8 mouse cellular contexts compared by ENCODE assay signal in the genomic region with DNA sequence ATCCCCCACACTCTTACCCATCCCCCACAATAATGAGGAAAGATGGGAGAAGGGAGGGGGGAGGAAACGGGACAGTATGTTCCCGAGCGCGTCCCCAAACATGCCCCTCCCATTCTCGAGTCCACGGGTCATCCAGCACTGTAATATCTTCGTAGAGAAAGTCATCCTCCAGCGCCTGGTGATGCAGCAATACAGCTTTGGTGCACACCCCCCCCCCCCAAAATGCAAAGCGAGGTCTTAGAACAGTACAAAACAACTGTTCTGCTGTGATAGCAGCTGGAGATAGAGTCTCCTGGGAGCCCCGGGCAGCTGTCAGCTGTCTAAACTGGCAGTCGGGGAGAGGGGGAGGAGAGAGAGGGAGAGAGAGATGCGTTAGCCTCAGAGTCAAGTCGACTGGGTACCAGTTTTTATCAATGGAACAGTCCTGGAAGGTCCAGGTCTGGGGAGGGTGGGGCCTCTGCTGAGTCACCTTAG. TPM values are rescaled to one million over a fixed set of nuclear protein-coding genes. Genes with fewer than 3 reads are reported as not detected.
DNase-seq lines count a peak whose midpoint lies in the region; ATAC-seq and TF ChIP-seq lines count a peak whose summit lies in the region.

No protein-coding gene starts in this region.

- H3K4me3 ChIP-seq in CH12.LX (replicated peaks in 1 of 3; ENCODE audit: low read depth in 2 of 3, low read length in 2 of 3, poor library complexity in 1 of 3), result no peak overlapping the region
- H3K4me3 ChIP-seq in heart, embryonic 15.5 days, result no peak overlapping the region
- H3K4me3 ChIP-seq in liver, embryonic 15.5 days (replicated peaks), result peak overlapping the region; percentile 36

- in situ Hi-C loops in CH12.LX (cut with MboI; ENCODE audit: low pct_ligation_motif_present, low pct_unique_long_range_greater_than_20kb, low sequenced_read_pairs), result no loop called here

- no peaks in the 10 kb centered on the region for H3K36me3 ChIP-seq in CH12.LX (replicated peaks in 1 of 2; ENCODE audit: control insufficient read depth in 1 of 2, insufficient read depth in 1 of 2, low read length in 1 of 2)
- no peaks in the 10 kb centered on the region for H3K36me3 ChIP-seq in heart, embryonic 15.5 days
- no peaks in the 10 kb centered on the region for H3K36me3 ChIP-seq in liver, embryonic 15.5 days (replicated peaks)

- 17% methylated on average over 13 of the region's 13 CpGs for WGBS in heart, embryonic 15.5 days
- 16% methylated on average over 13 of the region's 13 CpGs for WGBS in liver, embryonic 15.5 days (ENCODE audit: insufficient replicate concordance)

- TF ChIP-seq RAD21 in CH12.LX (IDR thresholded peaks at IDR 0.05; ENCODE audit: low read depth, low read length), result no peak

- peak; percentile 19; the same call in 1 of the 2 replicates for TF ChIP-seq EP300 in CH12.LX (IDR thresholded peaks at IDR 0.05; ENCODE audit: low read length)

- TF ChIP-seq CTCF in CH12.LX (conservative IDR thresholded peaks at IDR 0.05 in 1 of 2, IDR thresholded peaks at IDR 0.05 in 1 of 2; ENCODE audit: low read depth in 2 of 2, low read length in 2 of 2), result no peak

- no peak overlapping the region for H3K4me2 ChIP-seq in CH12.LX (ENCODE audit: insufficient read depth, low read depth, poor library complexity, severe bottlenecking)
- peak overlapping the region; percentile 37; the same call in 1 of the 2 replicates for H3K4me2 ChIP-seq in heart, embryonic 15.5 days
- peak overlapping the region; percentile 58 for H3K4me2 ChIP-seq in liver, embryonic 15.5 days

- H3K27me3 ChIP-seq in CH12.LX (replicated peaks), result peaks cover 47% of the 10 kb centered on the region
- H3K27me3 ChIP-seq in heart, embryonic 15.5 days, result no peaks in the 10 kb centered on the region
- peaks cover 12% of the 10 kb centered on the region; the same call in 1 of the 2 replicates for H3K27me3 ChIP-seq in liver, embryonic 15.5 days

- H3K79me2 ChIP-seq in CH12.LX (replicated peaks; ENCODE audit: control insufficient read depth, extremely low read depth, insufficient read depth, poor library complexity, severe bottlenecking), result no peaks in the 10 kb centered on the region

- H3K9ac ChIP-seq in CH12.LX (ENCODE audit: insufficient read depth, low read depth), result no peak overlapping the region
- no peak overlapping the region for H3K9ac ChIP-seq in heart, embryonic 15.5 days
- peak overlapping the region; percentile 3; the same call in 1 of the 2 replicates for H3K9ac ChIP-seq in liver, embryonic 15.5 days

- H3K27ac ChIP-seq in CH12.LX (ENCODE audit: insufficient read depth, low read depth), result no peak overlapping the region
- H3K27ac ChIP-seq in heart, embryonic 15.5 days, result no peak overlapping the region
- H3K27ac ChIP-seq in liver, embryonic 15.5 days (replicated peaks), result peak overlapping the region; percentile 84

- H3K9me3 ChIP-seq in CH12.LX (replicated peaks; ENCODE audit: low read length), result peaks cover 11% of the 10 kb centered on the region
- H3K9me3 ChIP-seq in heart, embryonic 15.5 days (replicated peaks), result no peaks in the 10 kb centered on the region
- H3K9me3 ChIP-seq in liver, embryonic 15.5 days (replicated peaks), result no peaks in the 10 kb centered on the region

- H3K4me1 ChIP-seq in CH12.LX (ENCODE audit: control insufficient read depth in 1 of 2, insufficient read depth in 2 of 2), result peaks cover 7 to 19% of the 10 kb centered on the region in 2 experiments
- peaks cover 3% of the 10 kb centered on the region; the same call in 1 of the 2 replicates for H3K4me1 ChIP-seq in heart, embryonic 15.5 days (replicated peaks)
- H3K4me1 ChIP-seq in liver, embryonic 15.5 days (replicated peaks), result peaks cover 42% of the 10 kb centered on the region

- no peak for TF ChIP-seq POLR2A in CH12.LX (IDR thresholded peaks at IDR 0.05; ENCODE audit: low read depth, low read length)

- 0 out of 2 replicates have a peak, but pooled peaks have one; percentile 51 for ATAC-seq in heart, embryonic 15.5 days (replicated peaks; ENCODE audit: insufficient number of reproducible peaks, insufficient read depth, low FRiP score, low read depth)
- peak; percentile 94 for ATAC-seq in liver, embryonic 15.5 days (ENCODE audit: insufficient read depth)

- dilution Hi-C loops in CH12.LX (cut with MboI; ENCODE audit: extremely low pct_ligation_motif_present, extremely low pct_unique_long_range_greater_than_20kb, low sequenced_read_pairs), result no loop called here

- DNase-seq in gastrocnemius, postnatal 14 days, result peak; percentile 49
- DNase-seq in gastrocnemius, postnatal 36 days, result no peak
- peak; percentile 85 for DNase-seq in CH12.LX (ENCODE audit: extremely low read depth)
- DNase-seq in cerebellum, adult 9-10 months, result no peak
- DNase-seq in frontal cortex, postnatal 25 days (ENCODE audit: low spot score in 2 of 2), result no peak
- DNase-seq in adrenal gland, postnatal 10 days, result no peak

- intact Hi-C loops in gastrocnemius, postnatal 14 days (cut with DNase I; ENCODE audit: low total_unique reads), result no loop called here
- intact Hi-C loops in gastrocnemius, postnatal 36 days (cut with DNase I), result no loop called here

TF ChIP-seq in CH12.LX, 34 proteins besides CTCF, POLR2A, EP300 and RAD21:
- TF ChIP-seq NELFE (IDR thresholded peaks at IDR 0.05; ENCODE audit: low read depth, low read length), result no peak
- TF ChIP-seq TBP (conservative IDR thresholded peaks at IDR 0.05; ENCODE audit: low read depth, low read length), result no peak
- peak; percentile 88 for TF ChIP-seq CHD2 (IDR thresholded peaks at IDR 0.05; ENCODE audit: low read length)
- no peak for TF ChIP-seq MXI1 (IDR thresholded peaks at IDR 0.05; ENCODE audit: low read depth, low read length)
- peak; percentile 23; the same call in 1 of the 2 replicates for TF ChIP-seq BHLHE40 (IDR thresholded peaks at IDR 0.05; ENCODE audit: low read depth, low read length)
- no peak for TF ChIP-seq MAFK (IDR thresholded peaks at IDR 0.05; ENCODE audit: insufficient replicate concordance, low read length)
- TF ChIP-seq POLR2AphosphoS2 (IDR thresholded peaks at IDR 0.05; ENCODE audit: low read depth, low read length), result no peak
- peak; percentile 94 for TF ChIP-seq ETS1 (conservative IDR thresholded peaks at IDR 0.05; ENCODE audit: low read depth, low read length)
- peak; percentile 97 for TF ChIP-seq TCF12 (IDR thresholded peaks at IDR 0.05; ENCODE audit: low read depth, low read length)

RNA-seq across cellular contexts. Expression of gene Gm20431, which starts 11.0 kb away (rescaled TPM):
- 10 to 100 TPM; 10.3 to 12.3 TPM for total RNA-seq in gastrocnemius, postnatal 14 days (2021)
- 10 to 100 TPM in 1 of 2 experiments, 1 to 10 TPM in 1; 6.3 to 11.4 TPM for total RNA-seq in gastrocnemius, postnatal 36 days (2021)
- 10.3 and 15.0 TPM in 2 replicates for total RNA-seq in CH12.LX (2012; rRNA removed)
- total RNA-seq in CH12.LX (2014; rRNA removed), result not detected in 2 replicates
- 2.4 TPM in 1 of 2 replicates, not detected in the other for polyA plus RNA-seq in CH12.LX (2012; ENCODE audit: insufficient read length, low read depth)
- polyA plus RNA-seq in heart, embryonic 15.5 days (2015; fragmentation: Nextera tagmentation; extraction: Ambion mirVana), result 7.3 TPM in 1 of 2 replicates, not detected in the other
- 0.63 TPM in 1 of 2 replicates, not detected in the other for polyA plus RNA-seq in liver, embryonic 15.5 days (2015; fragmentation: Nextera tagmentation; extraction: Ambion mirVana)
- total RNA-seq in adrenal gland, postnatal 10 days (2021), result 10 to 100 TPM; 16.4 to 17.5 TPM

RNA-seq across cellular contexts. Expression of gene Cebpb, which starts 16.5 kb away (rescaled TPM):
- 100 to 1,000 TPM in 1 of 2 experiments, 10 to 100 TPM in 1; 66.9 to 120 TPM for total RNA-seq in gastrocnemius, postnatal 14 days (2021)
- total RNA-seq in gastrocnemius, postnatal 36 days (2021), result 100 to 1,000 TPM; 115 to 129 TPM
- total RNA-seq in CH12.LX (2012; rRNA removed), result 2.3 and 6.2 TPM in 2 replicates
- total RNA-seq in CH12.LX (2014; rRNA removed), result 0.19 TPM in 1 of 2 replicates, not detected in the other
- polyA plus RNA-seq in CH12.LX (2012; ENCODE audit: insufficient read length, low read depth), result 0.24 TPM in 1 of 2 replicates, not detected in the other
- polyA plus RNA-seq in heart, embryonic 15.5 days (2015; fragmentation: Nextera tagmentation; extraction: Ambion mirVana), result 10.2 and 14.3 TPM in 2 replicates
- polyA plus RNA-seq in liver, embryonic 15.5 days (2015; fragmentation: Nextera tagmentation; extraction: Ambion mirVana), result 13.0 and 14.0 TPM in 2 replicates
- 100 to 1,000 TPM; 269 to 439 TPM for total RNA-seq in adrenal gland, postnatal 10 days (2021)

RNA-seq across cellular contexts. Expression of gene Tmem189, which starts 17.4 kb away (rescaled TPM):
- total RNA-seq in gastrocnemius, postnatal 14 days (2021), result 10 to 100 TPM; 18.1 to 22.8 TPM
- total RNA-seq in gastrocnemius, postnatal 36 days (2021), result 10 to 100 TPM; 14.9 to 15.6 TPM
- 30.9 and 31.0 TPM in 2 replicates for total RNA-seq in CH12.LX (2012; rRNA removed)
- 25.1 and 27.9 TPM in 2 replicates for total RNA-seq in CH12.LX (2014; rRNA removed)
- polyA plus RNA-seq in CH12.LX (2012; ENCODE audit: insufficient read length, low read depth), result 29.4 and 29.5 TPM in 2 replicates
- polyA plus RNA-seq in heart, embryonic 15.5 days (2015; fragmentation: Nextera tagmentation; extraction: Ambion mirVana), result 35.3 and 45.7 TPM in 2 replicates
- 17.4 and 18.2 TPM in 2 replicates for polyA plus RNA-seq in liver, embryonic 15.5 days (2015; fragmentation: Nextera tagmentation; extraction: Ambion mirVana)
- 10 to 100 TPM; 31.2 to 33.5 TPM for total RNA-seq in adrenal gland, postnatal 10 days (2021)

RNA-seq across cellular contexts. Expression of gene Ube2v1, which starts 40.4 kb away (rescaled TPM):
- 100 to 1,000 TPM; 158 to 180 TPM for total RNA-seq in gastrocnemius, postnatal 14 days (2021)
- total RNA-seq in gastrocnemius, postnatal 36 days (2021), result 100 to 1,000 TPM; 160 to 167 TPM
- total RNA-seq in CH12.LX (2012; rRNA removed) (126 TPM in 2 replicates), CH12.LX (2014; rRNA removed) (84.0 and 92.8 TPM in 2 replicates)
- polyA plus RNA-seq in CH12.LX (2012; ENCODE audit: insufficient read length, low read depth), result 157 and 184 TPM in 2 replicates
- polyA plus RNA-seq in heart, embryonic 15.5 days (2015; fragmentation: Nextera tagmentation; extraction: Ambion mirVana), result 179 and 216 TPM in 2 replicates
- 187 and 195 TPM in 2 replicates for polyA plus RNA-seq in liver, embryonic 15.5 days (2015; fragmentation: Nextera tagmentation; extraction: Ambion mirVana)
- total RNA-seq in adrenal gland, postnatal 10 days (2021), result 100 to 1,000 TPM; 159 to 162 TPM

Comparison
In these comparisons a context has a peak if more than half of its experiments do, and no peak if none do; other contexts are left out.
1. DNase-seq: peak in gastrocnemius, postnatal 14 days (single experiment) and CH12.LX (single experiment); none in gastrocnemius, postnatal 36 days (0 of 2), cerebellum, adult 9-10 months (single experiment), frontal cortex, postnatal 25 days (0 of 2) and adrenal gland, postnatal 10 days (single experiment).
2. RNA of gene Cebpb, which starts 16.5 kb away (total RNA-seq): 269 to 439 TPM in adrenal gland, postnatal 10 days, 115 to 129 TPM in gastrocnemius, postnatal 36 days and 66.9 to 120 TPM in gastrocnemius, postnatal 14 days; 0.19 to 6.2 TPM in CH12.LX; every median in the first group is over 4 times any median in the second.